Mouse (Mus musculus) gastrocnemius, postnatal 4 days (tissue): ENCODE results near the gene Mthfs. TPM values are rescaled to one million over a fixed set of nuclear protein-coding genes. Genes with fewer than 3 reads are reported as not detected.
"Not testable (repeated sequence)": the region's sequence is repeated elsewhere in the genome, so short reads cannot be mapped to it uniquely, and the experiment has no call there.

ENCODE experiments used
- DNase-seq, 2 experiments: peaks; one replicate each; pipeline ENCODE4 v3.0.0; 2021 to 2022; ENCODE audit warnings: low spot score in 2 of 2, mixed read lengths in 2 of 2
- total RNA-seq, 2 experiments: library from RNA; stranded (reverse); gene quantifications; 2 replicates each; pipeline ENCODE4 v1.2.3; 2021

The Mthfs gene
- total RNA-seq, 2 experiments from 2014 or later, result 14.3 to 18.1 TPM

DNA sequence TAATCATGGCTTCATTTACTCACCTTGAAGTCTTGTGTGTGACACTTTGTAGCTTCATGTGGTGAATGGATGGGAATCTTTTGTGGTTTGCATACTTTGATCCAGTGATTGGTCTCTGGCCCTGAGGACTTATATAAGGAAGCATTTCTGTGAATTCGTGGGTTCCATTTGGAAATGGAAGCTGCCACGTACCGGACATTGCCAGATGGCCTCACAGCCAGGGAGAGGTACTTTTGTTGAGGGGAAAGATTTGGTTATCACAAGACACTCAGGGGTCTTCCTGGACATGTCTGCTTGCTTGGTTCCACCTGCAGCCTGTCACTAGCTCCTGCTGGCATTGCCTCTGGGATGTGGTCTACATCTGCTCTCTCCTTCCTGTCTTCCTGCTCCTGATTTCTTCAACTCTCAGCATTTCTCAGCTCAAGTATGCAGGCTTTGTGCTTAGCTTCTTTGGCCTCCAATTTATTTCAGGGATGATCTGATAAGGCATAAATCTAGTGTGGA is 30.1 kb downstream of the Mthfs start:
- DNase-seq, result not testable (repeated sequence)

- DNase-seq, result no peak
Observed at GRCm38 (mm10) chr9:89253400-89253799, 42.9 kb downstream of the Mthfs start.

- DNase-seq, result no peak
Observed at GRCm38 (mm10) chr9:89256556-89257335, 46.3 kb downstream of the Mthfs start.

DNA sequence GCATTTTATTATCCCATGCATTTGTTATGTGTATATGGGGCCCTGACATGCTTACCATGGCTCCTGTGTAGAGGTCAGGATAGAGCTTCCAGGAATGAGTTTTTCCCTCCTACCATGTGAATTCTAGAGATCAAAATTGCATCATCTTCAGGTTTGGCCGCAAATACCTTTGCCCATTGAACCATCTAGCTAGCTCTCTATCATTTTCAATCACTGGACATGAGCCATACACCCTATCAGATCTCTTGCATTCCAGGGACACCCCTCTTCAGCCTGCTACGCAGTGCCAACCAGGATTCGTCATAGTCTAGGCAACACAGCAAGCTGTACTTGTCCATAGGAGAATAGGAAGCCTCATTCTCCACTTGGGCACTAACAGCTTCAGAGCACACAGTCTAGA is 53.5 kb downstream of the Mthfs start:
- no peak for DNase-seq

DNA sequence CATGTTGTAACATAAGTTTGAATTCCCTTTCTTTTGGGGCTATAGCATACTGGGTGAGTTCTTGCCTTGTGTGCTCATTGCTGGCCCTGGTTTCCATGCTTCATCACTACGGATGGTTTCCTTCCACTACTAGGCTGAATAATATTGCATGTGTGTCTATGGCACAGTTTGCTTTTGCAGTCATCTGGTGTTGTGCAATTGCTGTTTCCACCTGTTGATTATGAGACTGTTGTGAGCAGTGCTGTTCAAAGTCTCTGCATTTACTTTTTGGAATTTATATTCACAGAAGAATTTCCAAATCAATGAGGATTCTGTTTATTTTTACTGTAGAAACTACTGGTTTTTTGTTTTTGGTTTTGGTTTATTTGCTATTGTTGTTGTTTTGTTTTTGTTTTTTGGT is 54.1 kb downstream of the Mthfs start:
- DNase-seq, result no peak

- DNase-seq, result no peak
Observed at GRCm38 (mm10) chr9:89267093-89267492, 56.6 kb downstream of the Mthfs start.

GRCm38 (mm10) chr9:89267572-89267971 is 57.1 kb downstream of the Mthfs start:
- no peak for DNase-seq

DNA sequence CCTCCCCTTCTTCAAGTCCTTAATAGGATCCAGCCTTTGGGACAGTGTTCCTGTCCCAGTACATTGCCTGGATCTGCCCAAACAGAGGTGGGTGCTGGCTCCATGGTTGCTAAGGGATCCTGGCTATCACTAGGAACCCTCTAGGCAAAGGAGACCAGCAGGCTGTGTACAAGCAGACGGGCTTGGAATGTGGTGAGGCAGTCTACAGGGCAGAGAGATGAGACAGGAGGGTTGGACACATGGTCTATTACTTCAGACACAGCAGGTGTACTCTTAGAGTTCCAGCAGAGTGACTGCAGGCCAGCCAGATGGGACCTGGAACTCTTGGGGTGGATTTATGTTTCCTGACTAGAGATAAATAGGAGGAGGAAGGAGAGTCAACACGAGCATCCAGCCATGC is 59.9 kb downstream of the Mthfs start:
- no peak for DNase-seq

DNA sequence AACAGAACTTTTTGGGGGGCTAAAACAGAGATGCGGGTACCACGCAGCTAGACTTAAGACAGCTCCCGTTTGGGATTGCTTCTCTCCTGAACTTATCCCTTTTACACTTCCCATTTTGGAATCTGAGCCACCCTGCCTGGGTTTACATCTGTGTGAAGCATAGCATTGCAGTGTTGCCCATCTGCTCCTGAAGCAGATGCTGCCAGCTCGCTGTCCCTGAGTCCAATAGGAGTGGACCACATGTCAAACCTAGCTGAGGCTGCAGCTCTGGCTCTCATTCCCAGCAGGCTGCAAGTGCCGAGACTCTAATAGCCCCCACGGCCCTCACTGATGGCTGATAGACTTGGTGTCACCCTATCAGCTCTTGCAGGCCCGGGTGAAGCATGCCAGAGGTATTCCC is 63.3 kb downstream of the Mthfs start:
- no peak for DNase-seq

GRCm38 (mm10) chr9:89278207-89278606 is 67.7 kb downstream of the Mthfs start:
- DNase-seq, result no peak

- DNase-seq, result no peak
Observed at GRCm38 (mm10) chr9:89282374-89283068, 72.0 kb downstream of the Mthfs start.

GRCm38 (mm10) chr9:89288037-89288436 is 77.6 kb downstream of the Mthfs start:
- DNase-seq, result no peak

GRCm38 (mm10) chr9:89293364-89293763 is 82.9 kb downstream of the Mthfs start:
- DNase-seq, result no peak

- DNase-seq, result no peak
Observed at GRCm38 (mm10) chr9:89294121-89294520, 83.6 kb downstream of the Mthfs start.

GRCm38 (mm10) chr9:89305637-89306036 is 95.2 kb downstream of the Mthfs start:
- no peak for DNase-seq

DNA sequence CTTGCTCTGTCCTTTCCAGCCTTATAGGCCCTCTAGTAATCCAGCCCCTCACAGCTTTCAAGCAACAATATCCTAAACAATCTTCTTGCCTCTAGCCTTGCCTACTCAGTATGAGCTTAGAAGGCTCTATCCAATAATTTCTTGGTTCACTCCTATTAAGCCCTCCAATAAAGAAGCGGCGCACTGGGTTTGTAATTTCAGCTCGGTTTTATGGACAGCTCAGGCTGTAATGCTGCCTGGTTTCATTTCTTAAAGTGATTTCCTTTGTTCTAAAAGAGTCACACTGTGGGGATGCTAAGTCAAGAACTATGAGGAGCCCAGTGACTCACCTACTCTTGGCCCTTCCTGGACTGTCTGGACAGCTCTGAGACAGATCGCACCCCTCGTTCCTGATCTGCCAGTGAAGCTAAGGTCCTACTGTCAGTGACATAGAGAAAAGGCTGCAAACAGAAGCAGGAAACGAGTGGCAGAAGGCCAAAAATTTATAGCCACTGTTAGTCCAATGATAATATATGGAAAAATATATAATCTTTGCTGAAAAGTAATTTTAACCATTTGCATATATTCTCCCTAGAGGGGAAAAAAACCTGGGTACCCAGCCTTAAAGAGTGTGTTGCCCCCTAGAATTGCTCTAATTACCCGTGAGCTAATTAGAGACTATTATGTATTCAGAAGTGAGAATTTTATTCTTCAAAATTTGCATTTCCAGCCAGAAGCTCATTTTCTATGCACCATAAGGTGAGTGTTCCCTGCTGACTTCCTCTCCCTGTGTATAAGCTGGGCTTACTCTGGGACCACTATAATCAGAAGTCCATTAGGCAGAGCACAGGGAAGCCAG is 98.1 kb downstream of the Mthfs start:
- no peak for DNase-seq

GRCm38 (mm10) chr9:89309195-89309535 is 98.7 kb downstream of the Mthfs start:
- no peak for DNase-seq

GRCm38 (mm10) chr9:89311649-89312048 is 101.2 kb downstream of the Mthfs start:
- no peak for DNase-seq

- DNase-seq, result no peak
Observed at GRCm38 (mm10) chr9:89373731-89374130, 163.3 kb downstream of the Mthfs start.

DNA sequence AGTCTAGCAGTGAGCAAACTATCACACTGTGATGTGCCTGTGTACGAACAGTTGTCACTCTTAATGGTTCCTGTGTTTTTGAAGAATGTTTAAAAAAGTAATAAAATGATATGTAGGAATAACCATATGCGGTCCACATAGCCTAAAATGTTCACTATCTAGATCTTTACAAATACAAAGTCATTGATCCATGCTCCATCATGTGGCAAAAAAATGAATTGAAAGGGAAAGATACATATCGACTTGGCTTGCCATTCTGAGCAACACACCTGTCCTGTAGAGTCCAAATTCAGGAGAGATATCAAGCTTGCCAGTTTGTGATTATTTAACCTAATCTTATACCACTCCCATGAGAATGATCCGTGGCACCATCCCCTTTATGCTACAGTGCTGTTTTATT is 164.2 kb downstream of the Mthfs start:
- DNase-seq, result no peak

GRCm38 (mm10) chr9:89403031-89403430 is 192.6 kb downstream of the Mthfs start:
- no peak for DNase-seq
